Mouse (Mus musculus) myocyte (in vitro differentiated cells): ENCODE measurements around the gene Setd1b. TPM values are rescaled to one million over a fixed set of nuclear protein-coding genes. Genes with fewer than 3 reads are reported as not detected.

ENCODE experiments used
- H3K27me3 ChIP-seq: one replicate; pipeline ENCODE4 v1.6.1; 2011; ENCODE audit not compliant: control insufficient read depth, insufficient read depth, insufficient read length
- H3K36me3 ChIP-seq: one replicate; pipeline ENCODE4 v1.6.1; 2011; ENCODE audit not compliant: control insufficient read depth, insufficient read depth
- H3K4me2 ChIP-seq: one replicate; pipeline ENCODE4 v1.6.1; 2011; ENCODE audit warnings: low read depth, control low read depth
- H3K4me3 ChIP-seq: one replicate; pipeline ENCODE4 v1.5.1; 2011; ENCODE audit warnings: mild to moderate bottlenecking, control low read depth, moderate library complexity
- H3K79me2 ChIP-seq: one replicate; pipeline ENCODE4 v1.6.1; 2011; ENCODE audit not compliant: control insufficient read depth, insufficient read depth
- H3ac ChIP-seq: one replicate; pipeline ENCODE4 v1.6.1; 2011; ENCODE audit not compliant: control insufficient read depth, insufficient read length
- CEBPB ChIP-seq: IDR thresholded peaks from 2 replicates; pipeline ENCODE4 v1.6.1; 2011; ENCODE audit warnings: mild to moderate bottlenecking, moderate library complexity; ENCODE audit not compliant: poor library complexity, insufficient read depth, severe bottlenecking
- E2F4 ChIP-seq: IDR thresholded peaks from one replicate; pipeline ENCODE4 v1.6.1; 2011; ENCODE audit warnings: mild to moderate bottlenecking, control low read depth, moderate library complexity; ENCODE audit not compliant: insufficient read depth
- MAX ChIP-seq: IDR thresholded peaks from one replicate; pipeline ENCODE4 v1.6.1; 2011; ENCODE audit warnings: low read depth, mild to moderate bottlenecking, control low read depth
- MYOD1 ChIP-seq, 3 experiments: IDR thresholded peaks; one replicate each; pipeline ENCODE4 v1.6.1; 2011; ENCODE audit warnings: control low read depth in 2 of 3, low read depth in 2 of 3, mild to moderate bottlenecking in 2 of 3, moderate library complexity in 1 of 3; ENCODE audit not compliant: insufficient read length in 2 of 3, control insufficient read depth in 1 of 3
- MYOG ChIP-seq, 3 experiments: IDR thresholded peaks; one replicate each; pipeline ENCODE4 v1.6.1; 2011; ENCODE audit warnings: control low read depth in 2 of 3, low read depth in 2 of 3, mild to moderate bottlenecking in 2 of 3; ENCODE audit not compliant: insufficient read length in 2 of 3, control insufficient read depth in 1 of 3, insufficient read depth in 1 of 3
- POLR2A ChIP-seq: IDR thresholded peaks from one replicate; pipeline ENCODE4 v1.6.1; 2011; ENCODE audit warnings: low read depth, mild to moderate bottlenecking, control low read depth, moderate library complexity; ENCODE audit not compliant: insufficient read length
- POLR2AphosphoS2 ChIP-seq: IDR thresholded peaks from one replicate; pipeline ENCODE4 v1.6.1; 2011; ENCODE audit warnings: low read depth, control low read depth; ENCODE audit not compliant: insufficient read length
- REST ChIP-seq: IDR thresholded peaks from one replicate; pipeline ENCODE4 v1.6.1; 2011; ENCODE audit warnings: mild to moderate bottlenecking, control low read depth, moderate library complexity; ENCODE audit not compliant: insufficient read depth, insufficient read length
- SRF ChIP-seq: IDR thresholded peaks from one replicate; pipeline ENCODE4 v1.6.1; 2011; ENCODE audit warnings: low read depth; ENCODE audit not compliant: control insufficient read depth, insufficient read length
- TCF12 ChIP-seq: IDR thresholded peaks from one replicate; pipeline ENCODE4 v1.6.1; 2011; ENCODE audit warnings: mild to moderate bottlenecking, control low read depth; ENCODE audit not compliant: poor library complexity, insufficient read depth, severe bottlenecking
- TCF3 ChIP-seq: IDR thresholded peaks from one replicate; pipeline ENCODE4 v1.6.1; 2011; ENCODE audit warnings: low read depth, control low read depth; ENCODE audit not compliant: insufficient read length
- USF1 ChIP-seq: IDR thresholded peaks from one replicate; pipeline ENCODE4 v1.6.1; 2011; ENCODE audit warnings: low read depth, mild to moderate bottlenecking, control low read depth, moderate library complexity
- polyA plus RNA-seq: library from polyadenylated mRNA; unstranded; fragments of >200 nt; fragmentation: generic; extraction: Trizol; gene quantifications from one replicate; pipeline ENCODE4 v1.2.1, GENCODE M21; 2012; ENCODE audit warnings: missing spikeins

Gene Setd1b
- polyA plus RNA-seq, 1 experiment = 5.4 TPM

DNA sequence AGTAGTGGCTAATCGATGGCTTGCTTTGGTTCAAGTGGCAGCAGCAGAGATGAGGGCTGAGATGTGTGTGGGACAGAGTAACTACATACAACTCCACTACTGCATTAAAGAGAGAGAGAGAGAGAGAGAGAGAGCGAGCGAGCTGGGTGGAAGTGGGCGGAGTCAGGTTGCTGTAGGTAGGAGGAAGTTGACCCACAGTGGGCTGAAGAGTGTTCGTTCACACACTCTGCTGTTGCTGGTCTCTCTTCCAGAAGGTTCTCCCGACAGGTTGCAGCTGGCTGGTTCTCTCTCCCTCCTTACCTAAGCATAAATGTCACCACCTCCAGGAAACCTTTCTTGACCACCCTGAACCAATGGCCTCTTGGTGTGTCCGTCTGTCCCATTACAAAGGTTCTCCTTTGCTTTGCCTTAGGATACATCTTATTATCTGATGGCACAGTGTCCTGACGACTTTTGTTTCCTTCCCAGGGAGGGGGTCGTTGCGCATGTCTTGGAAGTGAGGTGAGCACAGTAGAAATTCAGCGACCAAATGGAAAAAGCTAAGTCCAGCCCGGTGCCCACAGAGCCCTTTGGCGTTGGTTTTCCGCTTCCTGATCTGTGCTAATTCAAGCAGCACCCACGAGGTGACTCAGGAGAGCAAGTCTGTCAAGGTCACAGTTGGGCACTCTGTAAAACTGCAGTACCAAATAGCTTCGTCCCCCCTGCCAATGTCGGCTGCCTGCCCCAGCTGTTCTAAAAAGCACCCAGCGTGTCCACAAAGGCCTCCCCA is 16.2 kb upstream of the Setd1b start:
- Histone ChIP-seq H3K79me2 (no peaks in the 10 kb centered on the region), H3K27me3 (no peaks in the 10 kb centered on the region), H3ac (no peak overlapping the region), H3K4me3 (no peak overlapping the region), H3K36me3 (no peaks in the 10 kb centered on the region), H3K4me2 (no peak overlapping the region)
- no peak for TF ChIP-seq USF1
- TF ChIP-seq TCF3 = no peak

DNA sequence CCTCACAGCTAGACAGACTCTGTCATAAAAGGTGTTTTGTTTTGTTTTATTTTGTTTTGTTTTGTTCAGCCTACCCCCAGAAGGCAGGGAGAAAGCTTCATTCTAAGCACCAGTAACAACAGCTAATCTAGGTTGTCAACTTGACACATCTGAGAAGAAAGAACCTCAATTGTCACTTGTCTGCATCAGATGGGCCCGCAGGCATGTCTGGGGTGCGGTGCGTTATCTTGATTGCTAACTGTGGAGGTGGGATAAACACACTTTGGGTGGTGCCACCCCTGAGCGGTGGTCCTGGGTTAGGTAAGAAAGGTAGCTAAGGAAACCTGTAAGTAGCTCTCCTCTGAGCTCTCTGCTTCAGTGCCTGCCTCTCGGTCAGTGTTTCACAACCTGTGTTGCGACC is 15.0 kb upstream of the Setd1b start:
- Histone ChIP-seq H3ac (no peak overlapping the region), H3K4me2 (no peak overlapping the region), H3K79me2 (no peaks in the 10 kb centered on the region), H3K36me3 (no peaks in the 10 kb centered on the region), H3K27me3 (no peaks in the 10 kb centered on the region), H3K4me3 (no peak overlapping the region)
- TF ChIP-seq MAX (no peak), TCF3 (no peak), USF1 (no peak), CEBPB (no peak), MYOD1 (IDR thresholded peaks at IDR 0.05; ENCODE audit: control insufficient read depth in 1 of 3, insufficient read length in 2 of 3, low read depth in 2 of 3) (no peak), E2F4 (no peak), SRF (no peak), POLR2A (no peak), POLR2AphosphoS2 (no peak), TCF12 (no peak), REST (no peak), MYOG (IDR thresholded peaks at IDR 0.05; ENCODE audit: control insufficient read depth in 1 of 3, insufficient read depth in 1 of 3, insufficient read length in 2 of 3, low read depth in 2 of 3) (no peak)

DNA sequence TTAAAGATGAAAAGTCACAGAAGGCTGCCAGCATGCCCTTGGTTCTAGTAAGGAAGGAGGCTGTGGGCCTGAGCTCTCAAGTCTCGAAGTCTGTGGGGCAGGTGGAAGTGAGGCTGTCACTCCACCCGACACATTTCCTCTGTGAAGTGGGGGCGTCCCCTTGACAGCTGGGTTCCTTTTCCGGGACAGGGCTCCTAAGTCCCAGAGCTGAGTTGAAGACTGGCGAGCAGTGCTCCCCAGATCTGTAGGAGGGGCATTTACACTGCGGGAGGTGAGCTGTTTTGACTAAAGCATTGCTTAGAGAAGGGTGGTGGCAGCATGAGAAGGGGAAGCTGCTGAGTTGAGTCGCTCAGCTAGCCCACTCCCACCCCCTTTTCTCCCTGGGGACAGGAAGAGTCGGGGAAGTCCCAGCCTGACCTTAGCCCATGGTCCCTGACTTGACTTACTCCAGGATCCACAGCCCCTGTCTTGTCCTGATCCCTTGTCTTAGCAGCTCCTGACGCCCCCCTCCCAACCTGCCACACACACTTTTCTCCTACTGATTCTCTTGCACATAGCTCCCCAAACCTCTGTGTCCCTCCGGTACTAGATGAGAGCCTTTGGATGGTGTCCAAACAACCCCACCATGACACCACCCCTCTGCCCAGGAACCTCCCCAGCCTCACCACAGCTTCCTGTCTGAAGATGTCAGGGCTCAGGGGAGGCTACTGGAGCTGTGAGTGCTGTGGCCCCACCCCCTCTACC is 13.4 kb upstream of the Setd1b start:
- Histone ChIP-seq H3K4me2 (no peak overlapping the region), H3ac (no peak overlapping the region), H3K27me3 (no peaks in the 10 kb centered on the region), H3K79me2 (no peaks in the 10 kb centered on the region), H3K36me3 (no peaks in the 10 kb centered on the region), H3K4me3 (no peak overlapping the region)
- TF ChIP-seq TCF3 = no peak
- peak in 1 of 3 experiments; percentile 9 for TF ChIP-seq MYOG (IDR thresholded peaks at IDR 0.05; ENCODE audit: control insufficient read depth in 1 of 3, insufficient read depth in 1 of 3, insufficient read length in 2 of 3, low read depth in 2 of 3)
- peak in 1 of 3 experiments; percentile 53 for TF ChIP-seq MYOD1 (IDR thresholded peaks at IDR 0.05; ENCODE audit: control insufficient read depth in 1 of 3, insufficient read length in 2 of 3, low read depth in 2 of 3)

DNA sequence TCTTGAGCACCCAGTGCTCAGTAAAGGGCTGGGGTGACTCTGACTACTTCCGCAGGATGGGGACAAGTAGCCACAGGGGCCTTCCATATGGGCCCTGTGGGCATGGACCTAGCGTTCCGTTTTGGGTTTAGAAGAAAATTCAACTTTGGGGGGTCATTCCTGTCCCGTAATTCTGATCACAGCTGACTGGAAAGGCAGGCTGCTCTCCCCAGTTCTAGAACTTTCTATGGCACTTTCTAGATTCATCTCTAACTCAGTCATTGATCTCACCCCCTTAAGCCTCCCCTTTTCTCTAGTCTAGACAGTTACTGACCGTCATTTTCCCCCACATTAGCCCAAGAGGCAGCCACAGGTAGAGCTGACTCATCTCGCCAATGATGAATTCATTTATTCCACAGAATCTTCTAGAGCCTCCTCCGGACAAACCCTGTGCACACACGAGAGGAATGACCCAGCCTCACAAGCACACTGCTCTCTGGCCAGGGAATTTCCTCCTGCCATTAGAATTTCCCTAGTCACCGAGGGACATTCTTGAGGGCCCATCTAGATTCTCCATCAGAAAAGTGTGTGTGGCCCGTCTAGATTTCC is 12.7 kb upstream of the Setd1b start:
- Histone ChIP-seq H3K4me2 (no peak overlapping the region), H3ac (no peak overlapping the region), H3K27me3 (no peaks in the 10 kb centered on the region), H3K79me2 (no peaks in the 10 kb centered on the region), H3K36me3 (no peaks in the 10 kb centered on the region), H3K4me3 (no peak overlapping the region)
- no peak for TF ChIP-seq MAX
- no peak for TF ChIP-seq TCF3
- TF ChIP-seq TCF12 = no peak
- no peak for TF ChIP-seq MYOG (IDR thresholded peaks at IDR 0.05; ENCODE audit: control insufficient read depth in 1 of 3, insufficient read depth in 1 of 3, insufficient read length in 2 of 3, low read depth in 2 of 3)
- TF ChIP-seq POLR2AphosphoS2 = no peak
- no peak for TF ChIP-seq MYOD1 (IDR thresholded peaks at IDR 0.05; ENCODE audit: control insufficient read depth in 1 of 3, insufficient read length in 2 of 3, low read depth in 2 of 3)
- no peak for TF ChIP-seq CEBPB
- TF ChIP-seq E2F4 = no peak
- no peak for TF ChIP-seq REST
- no peak for TF ChIP-seq USF1
- TF ChIP-seq SRF = no peak
- TF ChIP-seq POLR2A = no peak
